Mouse (Mus musculus) bone marrow macrophage, adult 2 months (primary cell): Measurements from ENCODE around the gene Khdrbs1.

ENCODE experiments used
- CTCF ChIP-seq: IDR thresholded peaks from 2 replicates; pipeline ENCODE4 v1.5.1; 2012; ENCODE audit warnings: low read depth, mild to moderate bottlenecking, low read length, moderate library complexity
- POLR2A ChIP-seq: IDR thresholded peaks from 2 replicates; pipeline ENCODE4 v1.6.1; 2012; ENCODE audit warnings: mild to moderate bottlenecking, low read depth, low read length, borderline replicate concordance

DNA sequence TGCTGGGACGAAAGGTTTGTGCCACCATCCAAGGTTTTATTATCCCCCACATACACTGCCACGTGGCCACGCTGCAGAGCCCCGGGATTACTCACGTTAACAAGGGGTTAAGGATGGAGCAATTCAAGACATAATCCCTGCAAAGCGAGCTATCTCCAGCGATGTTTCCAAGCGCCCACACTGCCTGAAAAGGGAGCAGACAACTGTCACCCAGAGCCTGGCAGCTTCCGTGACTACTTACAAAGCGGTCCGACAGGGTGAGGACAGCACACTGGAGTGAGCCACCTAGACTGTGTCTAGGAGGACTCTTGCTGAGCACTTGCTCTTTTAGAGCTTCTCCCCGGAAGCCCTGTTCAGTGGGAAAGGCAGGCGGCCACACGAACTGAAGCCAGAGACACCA, 87.3 kb downstream of the Khdrbs1 start:
- no peak for TF ChIP-seq POLR2A
- TF ChIP-seq CTCF, result no peak
